In genomic region chr16:91053599-91053998, GRCm38 (mm10) we compare ENCODE assay signal across 17 mouse cellular contexts. TPM values are rescaled to one million over a fixed set of nuclear protein-coding genes. Genes with fewer than 3 reads are reported as not detected.
"Had no signal": no experiment of that assay in that cellular context is flagged by ENCODE, and none has a peak within 500 bp of the region (broad histone marks: within the 10 kb centered on the region; RNA-seq: fewer than 3 reads in every experiment).

No protein-coding gene starts in this region.

- H3K4me1 ChIP-seq: lung, embryonic 15.5 days had no signal

- H3K4me2 ChIP-seq: limb, embryonic 12.5 days; liver, embryonic 13.5 days; lung, embryonic 15.5 days; midbrain, embryonic 11.5 days had no signal

- H3K36me3 ChIP-seq: limb, embryonic 12.5 days; liver, embryonic 13.5 days; lung, embryonic 15.5 days had no signal

- H3K4me3 ChIP-seq: layer of hippocampus, adult 2 months; limb, embryonic 12.5 days; liver, embryonic 13.5 days; lung, embryonic 15.5 days; megakaryocyte, embryonic 14.5 days had no signal

- H3K9ac ChIP-seq: limb, embryonic 12.5 days; liver, embryonic 13.5 days; liver, postnatal 0 days; lung, embryonic 15.5 days had no signal

- H3K27ac ChIP-seq: layer of hippocampus, adult 2 months; limb, embryonic 12.5 days; liver, embryonic 13.5 days; lung, embryonic 15.5 days; macrophage had no signal

- H3K9me3 ChIP-seq: limb, embryonic 12.5 days; liver, embryonic 13.5 days; lung, embryonic 15.5 days; megakaryocyte, embryonic 14.5 days had no signal

- H3K27me3 ChIP-seq: limb, embryonic 12.5 days had no signal

- ATAC-seq: liver, postnatal 0 days; midbrain, embryonic 16.5 days had no signal

- DNase-seq: kidney, postnatal 10 days; kidney, postnatal 4 days; liver; liver, embryonic 13.5 days; liver, postnatal 0 days; lung, postnatal 14 days; right cerebral cortex, adult 18-20 months; right cerebral cortex, postnatal 25 days; thymus, adult 18-20 months; thymus, postnatal 14 days had no signal

RNA-seq across cellular contexts. Expression of gene 4932438H23Rik, which starts 41.3 kb away (rescaled TPM):
- polyA plus RNA-seq: limb, embryonic 12.5 days; liver, embryonic 13.5 days; liver, postnatal 0 days; midbrain, embryonic 11.5 days had no signal
